Mouse (Mus musculus) olfactory bulb, adult 2 months (tissue): ENCODE results near the gene Cacng7. TPM values are rescaled to one million over a fixed set of nuclear protein-coding genes. Genes with fewer than 3 reads are reported as not detected.

ENCODE experiments used
- H3K27ac ChIP-seq: fragments of 200-500 bp; 2 replicates; pipeline ENCODE4 v1.5.1; 2012; ENCODE audit warnings: low read depth, low read length; ENCODE audit not compliant: insufficient read depth
- H3K4me1 ChIP-seq: fragments of 200-500 bp; 2 replicates; pipeline ENCODE4 v1.6.1; 2012; ENCODE audit warnings: low read length; ENCODE audit not compliant: control insufficient read depth, insufficient read depth
- H3K4me3 ChIP-seq: fragments of 200-500 bp; 2 replicates; pipeline ENCODE4 v1.5.1; 2012; ENCODE audit warnings: mild to moderate bottlenecking, low read depth, low read length, moderate library complexity; ENCODE audit not compliant: insufficient read depth
- CTCF ChIP-seq: fragments of 200-500 bp; IDR thresholded peaks from 2 replicates; pipeline ENCODE4 v1.5.1; 2012; ENCODE audit warnings: low read depth, mild to moderate bottlenecking, low read length, moderate library complexity; ENCODE audit not compliant: insufficient read depth
- POLR2A ChIP-seq: fragments of 200-500 bp; IDR thresholded peaks from 2 replicates; pipeline ENCODE4 v1.6.1; 2012; ENCODE audit warnings: mild to moderate bottlenecking, low read depth, low read length, moderate library complexity; ENCODE audit not compliant: insufficient read depth
- WGBS: fragments of 180-500 bp; shearing (Covaris S2); methylation state at CpG from one replicate; pipeline ENCODE4 v1.1.7; 2018; 5-methylcytosine and 5-hydroxymethylcytosine counted together
- polyA plus RNA-seq: library from polyadenylated mRNA; stranded (reverse); fragments of >200 nt; gene quantifications from 2 replicates; pipeline ENCODE4 v1.2.4, GENCODE M21; 2012; ENCODE audit warnings: low replicate concordance; ENCODE audit not compliant: missing spikeins, insufficient read depth, insufficient read length

Cacng7 gene
- polyA plus RNA-seq, 1 experiment = not detected

GRCm38 (mm10) chr7:3354850-3355249 is 22.1 kb downstream of the Cacng7 start:
- no peak overlapping the region for H3K27ac ChIP-seq
- TF ChIP-seq CTCF (no peak), POLR2A (no peak)
- 87% methylated on average over 6 of the region's 6 CpGs for WGBS
- H3K4me3 ChIP-seq = no peak overlapping the region
- no peaks in the 10 kb centered on the region for H3K4me1 ChIP-seq

DNA sequence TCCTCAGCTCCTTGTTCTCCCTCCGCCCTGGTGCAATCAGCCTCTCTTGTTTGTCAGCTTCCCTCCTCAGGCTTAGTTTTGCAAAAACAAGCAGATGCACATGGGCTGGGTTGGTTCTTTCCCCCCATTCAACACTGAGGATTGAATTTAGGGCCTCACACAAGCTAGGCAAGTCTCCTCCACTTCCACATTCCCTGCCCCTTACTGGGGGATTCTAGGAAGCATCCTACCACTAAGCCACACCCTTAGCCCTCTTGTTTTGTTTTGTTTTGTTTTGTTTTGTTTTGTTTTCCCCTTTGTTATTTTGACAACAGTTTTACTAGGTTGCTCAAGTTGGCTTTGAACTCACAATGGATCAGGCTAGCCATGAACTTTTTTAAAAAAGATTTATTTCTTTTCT is 27.9 kb downstream of the Cacng7 start:
- Histone ChIP-seq H3K4me3 (no peak overlapping the region), H3K27ac (no peak overlapping the region), H3K4me1 (no peaks in the 10 kb centered on the region)
- TF ChIP-seq CTCF (no peak), POLR2A (no peak)
- WGBS = 79% methylated on average over 1 of the region's 1 CpGs

- peaks cover 27% of the 10 kb centered on the region for H3K4me1 ChIP-seq
- H3K4me3 ChIP-seq = no peak overlapping the region
- no peak overlapping the region for H3K27ac ChIP-seq
- WGBS = 58% methylated on average over 11 of the region's 11 CpGs
- TF ChIP-seq CTCF = no peak
- TF ChIP-seq POLR2A = no peak
Measured at GRCm38 (mm10) chr7:3365547-3366279, 33.0 kb downstream of the Cacng7 start.

DNA sequence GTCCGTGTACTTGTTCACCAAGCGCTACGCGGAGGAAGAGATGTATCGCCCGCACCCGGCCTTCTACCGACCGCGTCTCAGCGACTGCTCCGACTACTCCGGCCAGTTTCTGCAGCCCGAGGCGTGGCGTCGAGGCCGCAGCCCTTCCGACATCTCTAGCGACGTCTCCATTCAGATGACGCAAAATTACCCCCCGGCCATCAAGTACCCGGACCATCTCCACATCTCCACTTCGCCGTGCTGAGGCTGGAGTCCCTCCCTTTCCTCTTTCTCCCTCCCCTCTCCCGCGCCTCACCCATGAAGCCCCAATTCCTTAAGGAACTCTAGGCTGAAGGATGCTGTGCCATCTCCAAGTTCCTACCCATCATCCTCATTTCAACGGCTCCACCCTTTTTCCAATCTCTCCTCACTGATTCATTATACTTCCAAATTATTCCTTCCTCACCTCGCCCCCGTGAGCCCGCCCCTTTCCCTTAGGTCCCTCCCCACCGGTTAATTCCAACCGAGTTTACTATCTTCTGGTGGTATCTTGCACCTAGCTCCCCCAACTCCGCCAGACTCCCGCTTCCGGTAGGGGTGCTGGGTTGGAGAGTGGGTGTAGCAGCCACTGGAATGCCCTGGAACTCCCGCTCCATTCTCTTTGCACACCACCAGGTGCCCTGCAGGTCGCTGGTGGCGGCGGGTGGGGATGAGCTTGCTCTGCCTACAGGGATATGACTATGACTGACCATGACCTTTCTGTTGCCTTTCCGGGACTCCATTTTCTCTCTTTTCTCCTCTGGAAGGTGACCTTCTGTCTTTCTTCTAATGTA is 34.2 kb downstream of the Cacng7 start:
- 40% methylated on average over 42 of the region's 42 CpGs for WGBS
- no peak for TF ChIP-seq CTCF
- no peak; the same call in 1 of the 2 replicates for TF ChIP-seq POLR2A
- Histone ChIP-seq H3K27ac (no peak overlapping the region), H3K4me3 (no peak overlapping the region), H3K4me1 (peaks cover 27% of the 10 kb centered on the region)

- no peak for TF ChIP-seq CTCF
- WGBS = 17% methylated on average over 11 of the region's 11 CpGs
- H3K27ac ChIP-seq = no peak overlapping the region
- no peak overlapping the region for H3K4me3 ChIP-seq
- H3K4me1 ChIP-seq = peaks cover 27% of the 10 kb centered on the region
Measured at GRCm38 (mm10) chr7:3367569-3367968, 34.8 kb downstream of the Cacng7 start.

DNA sequence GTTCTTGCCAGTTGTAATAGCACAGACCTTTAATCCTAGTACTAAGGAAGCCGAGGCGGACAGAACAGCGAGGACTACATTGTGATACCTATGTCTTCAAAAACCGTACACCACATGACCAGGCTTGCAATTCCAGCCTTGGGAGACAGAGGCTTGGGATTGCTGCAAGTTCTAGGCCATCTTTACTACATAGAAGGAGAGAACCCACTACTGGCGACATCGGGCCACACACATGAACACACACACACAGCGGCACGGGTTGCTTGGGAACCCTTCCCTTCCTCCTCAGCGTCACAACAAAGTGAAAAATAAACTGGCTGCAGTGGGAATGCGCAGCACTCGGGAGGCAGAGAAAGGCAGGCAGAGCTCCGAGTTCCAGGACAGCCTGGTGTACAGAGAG is 35.6 kb downstream of the Cacng7 start:
- 19% methylated on average over 12 of the region's 12 CpGs for WGBS
- no peak overlapping the region for H3K4me3 ChIP-seq
- peaks cover 27% of the 10 kb centered on the region for H3K4me1 ChIP-seq
- TF ChIP-seq POLR2A = no peak
- no peak for TF ChIP-seq CTCF
- H3K27ac ChIP-seq = no peak overlapping the region

- Histone ChIP-seq H3K4me1 (peaks cover 27% of the 10 kb centered on the region), H3K27ac (no peak overlapping the region), H3K4me3 (no peak overlapping the region)
- WGBS = 67% methylated on average over 6 of the region's 6 CpGs
- TF ChIP-seq CTCF = no peak
- no peak for TF ChIP-seq POLR2A
Measured at GRCm38 (mm10) chr7:3369189-3369588, 36.4 kb downstream of the Cacng7 start.

DNA sequence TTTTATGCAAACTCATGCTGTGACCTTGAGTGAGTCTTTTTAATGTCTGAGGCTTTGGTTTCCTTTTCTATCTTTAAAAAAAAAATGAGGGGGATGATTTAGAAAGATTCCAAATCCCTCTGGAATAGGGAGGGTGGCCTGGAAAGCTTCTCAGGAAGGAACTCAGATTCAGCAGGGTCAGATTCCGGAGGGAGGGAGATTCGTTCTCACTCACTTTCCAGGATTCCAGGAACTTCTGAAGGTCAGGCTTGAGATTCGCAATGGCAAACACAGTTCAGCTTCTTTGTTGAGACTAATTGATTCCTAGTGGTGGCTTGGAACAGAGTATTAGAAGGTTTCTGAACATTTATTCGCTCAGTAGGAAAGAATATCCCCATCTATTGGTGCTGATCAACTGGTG is 37.7 kb downstream of the Cacng7 start:
- H3K27ac ChIP-seq = no peak overlapping the region
- no peak overlapping the region for H3K4me3 ChIP-seq
- peaks cover 27% of the 10 kb centered on the region for H3K4me1 ChIP-seq
- WGBS = 74% methylated on average over 4 of the region's 4 CpGs
- no peak for TF ChIP-seq POLR2A

GRCm38 (mm10) chr7:3372376-3372775 is 39.6 kb downstream of the Cacng7 start:
- H3K4me3 ChIP-seq = no peak overlapping the region
- H3K4me1 ChIP-seq = peaks cover 14% of the 10 kb centered on the region
- WGBS = 80% methylated on average over 2 of the region's 2 CpGs
- H3K27ac ChIP-seq = no peak overlapping the region
- no peak for TF ChIP-seq POLR2A
- TF ChIP-seq CTCF = no peak
